Mouse (Mus musculus) CH12.LX (cell line): ENCODE measurements around the gene Dnajb4. TPM values are rescaled to one million over a fixed set of nuclear protein-coding genes. Genes with fewer than 3 reads are reported as not detected.

Experiments
- DNase-seq: peaks from one replicate; pipeline ENCODE4 v3.0.0-alpha.2; 2013; ENCODE audit errors: extremely low read depth
- H3K27ac ChIP-seq: 2 replicates; pipeline ENCODE4 v1.5.1; 2012; ENCODE audit warnings: low read depth, mild to moderate bottlenecking, control low read depth, moderate library complexity; ENCODE audit not compliant: insufficient read depth
- H3K27me3 ChIP-seq: replicated peaks from 2 replicates; pipeline ENCODE3; 2012; ENCODE audit warnings: inconsistent platforms
- H3K36me3 ChIP-seq, 2 experiments: replicated peaks in 1 of 2; 2 replicates each; pipeline versions ENCODE3 to v1.6.1; 2012; ENCODE audit warnings: inconsistent platforms in 1 of 2, low read length in 1 of 2, mild to moderate bottlenecking in 1 of 2, mixed read lengths in 1 of 2, moderate library complexity in 1 of 2; ENCODE audit not compliant: control insufficient read depth in 1 of 2, insufficient read depth in 1 of 2
- H3K4me1 ChIP-seq, 2 experiments: 2 replicates each; pipeline ENCODE4 v1.6.1; 2012; ENCODE audit warnings: inconsistent platforms in 1 of 2, moderate library complexity in 1 of 2; ENCODE audit not compliant: insufficient read depth in 2 of 2, control insufficient read depth in 1 of 2
- H3K4me2 ChIP-seq: 2 replicates; pipeline ENCODE4 v1.6.1; 2012; ENCODE audit warnings: low read depth, mild to moderate bottlenecking, control low read depth; ENCODE audit not compliant: poor library complexity, insufficient read depth, severe bottlenecking
- H3K4me3 ChIP-seq, 3 experiments: fragments of 150-350 bp in 1 of 3; sonication (generic) in 1 of 3; replicated peaks in 1 of 3; 2 replicates each; pipeline versions ENCODE3 to v1.5.1; 2011 to 2012; ENCODE audit warnings: low read depth in 2 of 3, low read length in 2 of 3, mild to moderate bottlenecking in 2 of 3, moderate library complexity in 2 of 3, control low read depth in 1 of 3, improper control_type of control experiment in 1 of 3, inconsistent platforms in 1 of 3, mixed read lengths in 1 of 3; ENCODE audit not compliant: poor library complexity in 1 of 3
- H3K79me2 ChIP-seq: replicated peaks from 2 replicates; pipeline ENCODE4 v1.6.1; 2012; ENCODE audit warnings: mild to moderate bottlenecking, moderate library complexity; ENCODE audit not compliant: control insufficient read depth, poor library complexity, insufficient read depth, severe bottlenecking; ENCODE audit errors: extremely low read depth
- H3K9ac ChIP-seq: 2 replicates; pipeline ENCODE4 v1.6.1; 2012; ENCODE audit warnings: low read depth, mild to moderate bottlenecking, control low read depth, moderate library complexity; ENCODE audit not compliant: insufficient read depth
- H3K9me3 ChIP-seq: replicated peaks from 2 replicates; pipeline ENCODE3; 2012; ENCODE audit warnings: low read length, inconsistent platforms, mixed read lengths
- BHLHE40 ChIP-seq: IDR thresholded peaks from 2 replicates; pipeline ENCODE4 v1.6.1; 2011; ENCODE audit warnings: mild to moderate bottlenecking, low read depth, low read length, improper control_type of control experiment
- CHD1 ChIP-seq: IDR thresholded peaks from 2 replicates; pipeline ENCODE4 v1.6.1; 2012; ENCODE audit warnings: low read depth, low read length, improper control_type of control experiment, inconsistent platforms
- E2F4 ChIP-seq: IDR thresholded peaks from 2 replicates; pipeline ENCODE4 v1.6.1; 2011; ENCODE audit warnings: low read depth, low read length, improper control_type of control experiment; ENCODE audit not compliant: insufficient replicate concordance
- ELF1 ChIP-seq: IDR thresholded peaks from 2 replicates; pipeline ENCODE4 v1.6.1; 2014; ENCODE audit warnings: low read depth, mild to moderate bottlenecking, inconsistent platforms, low read length, improper control_type of control experiment
- EP300 ChIP-seq: IDR thresholded peaks from 2 replicates; pipeline ENCODE4 v1.6.1; 2011; ENCODE audit warnings: low read length, improper control_type of control experiment
- ETS1 ChIP-seq: conservative IDR thresholded peaks from 2 replicates; pipeline ENCODE4 v1.6.1; 2012; ENCODE audit warnings: low read depth, mild to moderate bottlenecking, inconsistent platforms, low read length, improper control_type of control experiment, moderate library complexity
- GABPA ChIP-seq: IDR thresholded peaks from 2 replicates; pipeline ENCODE4 v1.6.1; 2012; ENCODE audit warnings: low read depth, low read length, improper control_type of control experiment, inconsistent platforms; ENCODE audit not compliant: insufficient replicate concordance
- HCFC1 ChIP-seq: IDR thresholded peaks from 2 replicates; pipeline ENCODE4 v1.6.1; 2012; ENCODE audit warnings: low read depth, mild to moderate bottlenecking, inconsistent platforms, low read length, improper control_type of control experiment
- IRF4 ChIP-seq: IDR thresholded peaks from 2 replicates; pipeline ENCODE4 v1.6.1; 2014; ENCODE audit warnings: low read depth, mild to moderate bottlenecking, inconsistent platforms, low read length, improper control_type of control experiment
- JUND ChIP-seq: conservative IDR thresholded peaks from 2 replicates; pipeline ENCODE4 v1.6.1; 2011; ENCODE audit warnings: low read depth, low read length, improper control_type of control experiment
- KAT2A ChIP-seq: IDR thresholded peaks from 2 replicates; pipeline ENCODE4 v1.6.1; 2012; ENCODE audit warnings: low read length, improper control_type of control experiment, inconsistent platforms; ENCODE audit not compliant: insufficient replicate concordance
- MAX ChIP-seq: IDR thresholded peaks from 2 replicates; pipeline ENCODE4 v1.6.1; 2011; ENCODE audit warnings: low read length, improper control_type of control experiment
- MAZ ChIP-seq: IDR thresholded peaks from 2 replicates; pipeline ENCODE4 v1.6.1; 2012; ENCODE audit warnings: low read depth, mild to moderate bottlenecking, inconsistent platforms, low read length, improper control_type of control experiment, moderate library complexity
- MEF2A ChIP-seq: IDR thresholded peaks from 2 replicates; pipeline ENCODE4 v1.6.1; 2014; ENCODE audit warnings: low read depth, mild to moderate bottlenecking, inconsistent platforms, low read length, improper control_type of control experiment, borderline replicate concordance
- MXI1 ChIP-seq: IDR thresholded peaks from 2 replicates; pipeline ENCODE4 v1.6.1; 2011; ENCODE audit warnings: mild to moderate bottlenecking, low read depth, low read length, improper control_type of control experiment
- MYC ChIP-seq: IDR thresholded peaks from 2 replicates; pipeline ENCODE4 v1.6.1; 2011; ENCODE audit warnings: low read depth, mild to moderate bottlenecking, improper control_type of control experiment, low read length
- NELFE ChIP-seq: IDR thresholded peaks from 2 replicates; pipeline ENCODE4 v1.6.1; 2011; ENCODE audit warnings: low read depth, low read length, improper control_type of control experiment
- PAX5 ChIP-seq: IDR thresholded peaks from 2 replicates; pipeline ENCODE4 v1.6.1; 2012; ENCODE audit warnings: low read length, inconsistent platforms, mixed read lengths
- POLR2A ChIP-seq: IDR thresholded peaks from 2 replicates; pipeline ENCODE4 v1.6.1; 2011; ENCODE audit warnings: low read depth, mild to moderate bottlenecking, improper control_type of control experiment, low read length
- RCOR1 ChIP-seq: conservative IDR thresholded peaks from 2 replicates; pipeline ENCODE4 v1.6.1; 2012; ENCODE audit warnings: low read depth, mild to moderate bottlenecking, inconsistent platforms, low read length, improper control_type of control experiment
- SIN3A ChIP-seq: IDR thresholded peaks from 2 replicates; pipeline ENCODE4 v1.6.1; 2012; ENCODE audit warnings: low read length, improper control_type of control experiment, inconsistent platforms
- SMC3 ChIP-seq: IDR thresholded peaks from 2 replicates; pipeline ENCODE4 v1.6.1; 2011; ENCODE audit warnings: low read depth, low read length, improper control_type of control experiment
- TBP ChIP-seq: conservative IDR thresholded peaks from 2 replicates; pipeline ENCODE4 v1.6.1; 2011; ENCODE audit warnings: low read depth, low read length, improper control_type of control experiment
- TCF12 ChIP-seq: IDR thresholded peaks from 2 replicates; pipeline ENCODE4 v1.6.1; 2014; ENCODE audit warnings: low read depth, mild to moderate bottlenecking, inconsistent platforms, low read length, improper control_type of control experiment
- USF1 ChIP-seq: IDR thresholded peaks from 2 replicates; pipeline ENCODE4 v1.6.1; 2014; ENCODE audit warnings: low read depth, mild to moderate bottlenecking, inconsistent platforms, low read length, improper control_type of control experiment
- USF2 ChIP-seq: conservative IDR thresholded peaks from 2 replicates; pipeline ENCODE4 v1.6.1; 2011; ENCODE audit warnings: low read depth, low read length, improper control_type of control experiment
- ZC3H11A ChIP-seq: IDR thresholded peaks from 2 replicates; pipeline ENCODE4 v1.6.1; 2012; ENCODE audit warnings: low read depth, mild to moderate bottlenecking, inconsistent platforms, low read length, improper control_type of control experiment
- ZKSCAN1 ChIP-seq: IDR thresholded peaks from 2 replicates; pipeline ENCODE4 v1.6.1; 2012; ENCODE audit warnings: low read depth, inconsistent platforms, low read length, improper control_type of control experiment, borderline replicate concordance
- ZMIZ1 ChIP-seq: IDR thresholded peaks from 2 replicates; pipeline ENCODE4 v1.6.1; 2012; ENCODE audit warnings: low read depth, mild to moderate bottlenecking, inconsistent platforms, low read length, improper control_type of control experiment
- dilution Hi-C: fragments of 300-500 bp; cut with MboI; formaldehyde crosslinking; loops from 2 replicates; pipeline ENCODE4 v1.14.3; 2020; ENCODE audit warnings: low sequenced_read_pairs; ENCODE audit not compliant: extremely low pct_unique_long_range_greater_than_20kb, extremely low pct_ligation_motif_present
- in situ Hi-C: fragments of 300-500 bp; cut with MboI; formaldehyde crosslinking; loops from 3 replicates; pipeline ENCODE4 v1.14.3; 2019; ENCODE audit warnings: low sequenced_read_pairs, low pct_ligation_motif_present, low pct_unique_long_range_greater_than_20kb, mixed read lengths
- polyA plus RNA-seq: library from polyadenylated mRNA; unstranded; fragments of >175 nt; gene quantifications from 2 replicates; pipeline ENCODE4 v1.2.1, GENCODE M21; 2012; ENCODE audit warnings: low read depth; ENCODE audit not compliant: insufficient read length
- total RNA-seq, 2 experiments: library from RNA; depleted of rRNA; stranded (reverse); fragments of 300-350 nt in 1 of 2; fragments of >200 nt in 1 of 2; gene quantifications; 2 replicates each; pipeline ENCODE4 v1.2.3; 2012 to 2014

The Dnajb4 gene
- total and polyA plus RNA-seq, 3 experiments, result 11.7 to 26.4 (median 17.7) TPM

GRCm38 (mm10) chr3:152211731-152212279 is 1.7 kb upstream of the Dnajb4 start:
- in situ Hi-C loops (no loop called here), dilution Hi-C loops (no loop called here)
- peak overlapping the region; percentile 78 to 92 (median 84) for H3K4me3 ChIP-seq
- H3K9ac ChIP-seq, result peak overlapping the region; percentile 98
- peak overlapping the region; percentile 99 for H3K4me2 ChIP-seq
- no peaks in the 10 kb centered on the region for H3K27me3 ChIP-seq
- no peak for DNase-seq
- peaks cover 63% of the 10 kb centered on the region for H3K79me2 ChIP-seq
- TF ChIP-seq GABPA, result no peak
- TF ChIP-seq MAX, result no peak
- TF ChIP-seq HCFC1, result no peak
- TF ChIP-seq POLR2A, result peak; percentile 24; the same call in 1 of the 2 replicates
- TF ChIP-seq ZMIZ1, result 0 out of 2 replicates have a peak, but pooled peaks have one; percentile 36
- no peak for TF ChIP-seq MEF2A
- peak; percentile 15; the same call in 1 of the 2 replicates for TF ChIP-seq MAZ
- no peak for TF ChIP-seq ZC3H11A
- TF ChIP-seq EP300, result no peak
- no peak for TF ChIP-seq USF2
- no peak for TF ChIP-seq ZKSCAN1
- no peak for TF ChIP-seq NELFE
- no peak for TF ChIP-seq TBP
- no peak for TF ChIP-seq KAT2A
- 0 out of 2 replicates have a peak, but pooled peaks have one; percentile 50 for TF ChIP-seq RCOR1
- TF ChIP-seq PAX5, result no peak
- TF ChIP-seq E2F4, result no peak
- TF ChIP-seq BHLHE40, result no peak
- TF ChIP-seq SMC3, result no peak
- peak; percentile 42; the same call in 1 of the 2 replicates for TF ChIP-seq MXI1
- TF ChIP-seq ETS1, result no peak
- TF ChIP-seq JUND, result no peak
- TF ChIP-seq ELF1, result 0 out of 2 replicates have a peak, but pooled peaks have one; percentile 7
- TF ChIP-seq USF1, result no peak
- TF ChIP-seq IRF4, result no peak
- TF ChIP-seq SIN3A, result peak; percentile 14
- no peak; the same call in 1 of the 2 replicates for TF ChIP-seq CHD1
- TF ChIP-seq MYC, result peak; percentile 9; the same call in 1 of the 2 replicates
- TF ChIP-seq TCF12, result no peak
- H3K9me3 ChIP-seq, result no peaks in the 10 kb centered on the region
- H3K4me1 ChIP-seq, result peaks cover 6 to 56% of the 10 kb centered on the region in 2 experiments
- H3K36me3 ChIP-seq, result peaks cover 20 to 60% of the 10 kb centered on the region in 2 experiments
- H3K27ac ChIP-seq, result no peak overlapping the region
